Mouse (Mus musculus): Measurements from ENCODE around the gene Wdr91. TPM values are rescaled to one million over a fixed set of nuclear protein-coding genes. Genes with fewer than 3 reads are reported as not detected.

Gene Wdr91
- polyA plus RNA-seq, 1 experiment from 2014 or later: 19.9 TPM

- 60% methylated on average over 15 of the region's 16 CpGs for WGBS
- H3K9me3 ChIP-seq (ENCODE audit: low read length): no peaks in the 10 kb centered on the region
- H3K36me3 ChIP-seq (ENCODE audit: insufficient read depth, low read length): 0 out of 2 replicates have a peak, but pooled peaks cover under 1% of the 10 kb centered on the region
- ATAC-seq (no peak), DNase-seq (ENCODE audit: low spot score) (no peak)
- H3K4me1 ChIP-seq (ENCODE audit: insufficient read depth, low read depth, low read length): no peaks in the 10 kb centered on the region
- TF ChIP-seq EP300 (IDR thresholded peaks at IDR 0.05) (no peak), CTCF (IDR thresholded peaks at IDR 0.05) (no peak)
- H3K27me3 ChIP-seq (replicated peaks; ENCODE audit: insufficient read depth, low read length): no peaks in the 10 kb centered on the region
- no peak overlapping the region for H3K4me3 ChIP-seq (ENCODE audit: low read depth, low read length)
- no peak overlapping the region for H3K27ac ChIP-seq (ENCODE audit: low read length)
- H3K9ac ChIP-seq (replicated peaks; ENCODE audit: low read depth): no peak overlapping the region
- H3K4me2 ChIP-seq (replicated peaks; ENCODE audit: low read depth, low read length): no peak overlapping the region
Measured at GRCm38 (mm10) chr6:34896168-34896780, 14.4 kb downstream of the Wdr91 start.

DNA sequence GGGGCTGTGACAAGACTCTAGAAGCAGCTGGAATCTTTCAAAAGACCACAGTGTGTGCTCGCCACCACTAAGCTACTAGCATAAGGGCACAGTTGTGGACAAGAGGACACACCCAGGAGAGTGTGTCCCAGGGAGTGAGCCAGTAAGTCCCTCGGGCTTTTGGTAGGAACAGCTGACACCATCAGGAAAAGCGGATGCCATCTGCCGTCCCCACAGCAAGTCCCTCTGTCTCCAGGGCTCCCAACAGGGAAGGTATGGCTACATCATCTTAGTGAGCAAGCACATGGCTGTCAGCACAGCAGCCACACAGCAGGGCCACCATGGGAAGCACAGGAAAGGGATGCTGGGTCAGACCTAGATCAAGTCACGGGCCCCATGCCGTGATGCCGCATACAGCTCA lies 15.1 kb downstream of the Wdr91 start:
- no peak overlapping the region for H3K4me3 ChIP-seq (ENCODE audit: low read depth, low read length)
- no peaks in the 10 kb centered on the region for H3K9me3 ChIP-seq (ENCODE audit: low read length)
- DNase-seq (ENCODE audit: low spot score) (no peak), ATAC-seq (no peak)
- H3K4me2 ChIP-seq (replicated peaks; ENCODE audit: low read depth, low read length): no peak overlapping the region
- H3K9ac ChIP-seq (replicated peaks; ENCODE audit: low read depth): no peak overlapping the region
- peaks cover 8% of the 10 kb centered on the region; the same call in 1 of the 2 replicates for H3K36me3 ChIP-seq (ENCODE audit: insufficient read depth, low read length)
- no peak overlapping the region for H3K27ac ChIP-seq (ENCODE audit: low read length)
- H3K4me1 ChIP-seq (ENCODE audit: insufficient read depth, low read depth, low read length): no peaks in the 10 kb centered on the region
- TF ChIP-seq CTCF (IDR thresholded peaks at IDR 0.05) (no peak), EP300 (IDR thresholded peaks at IDR 0.05) (no peak)
- H3K27me3 ChIP-seq (replicated peaks; ENCODE audit: insufficient read depth, low read length): no peaks in the 10 kb centered on the region
- WGBS: 90% methylated on average over 7 of the region's 7 CpGs

DNA sequence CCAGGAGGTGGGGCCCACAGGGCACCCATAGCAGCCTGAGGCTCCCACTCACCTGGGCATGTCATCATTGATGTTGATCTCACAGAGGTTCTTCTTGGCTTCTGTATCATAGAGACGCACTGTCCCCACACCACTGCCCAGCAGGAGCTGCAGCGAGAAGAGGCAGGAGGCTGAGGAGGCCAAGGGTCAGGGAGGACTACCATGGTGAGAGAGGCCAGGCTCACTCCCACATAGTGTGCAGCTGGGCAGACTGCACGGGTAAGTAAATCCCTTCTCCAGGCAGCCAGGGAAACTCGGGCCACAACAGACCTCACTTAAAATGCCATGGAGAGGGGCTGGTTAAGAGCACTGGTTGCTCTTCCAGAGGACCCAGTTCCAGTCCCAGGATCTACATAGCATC lies 21.5 kb downstream of the Wdr91 start:
- DNase-seq (ENCODE audit: low spot score): no peak
- H3K4me1 ChIP-seq (ENCODE audit: insufficient read depth, low read depth, low read length): no peaks in the 10 kb centered on the region
- WGBS: 77% methylated on average over 4 of the region's 4 CpGs
- H3K9ac ChIP-seq (replicated peaks; ENCODE audit: low read depth): no peak overlapping the region
- no peak overlapping the region for H3K27ac ChIP-seq (ENCODE audit: low read length)
- no peaks in the 10 kb centered on the region for H3K9me3 ChIP-seq (ENCODE audit: low read length)
- no peak overlapping the region for H3K4me3 ChIP-seq (ENCODE audit: low read depth, low read length)
- H3K27me3 ChIP-seq (replicated peaks; ENCODE audit: insufficient read depth, low read length): no peaks in the 10 kb centered on the region
- ATAC-seq: no peak
- H3K4me2 ChIP-seq (replicated peaks; ENCODE audit: low read depth, low read length): no peak overlapping the region
- TF ChIP-seq CTCF (IDR thresholded peaks at IDR 0.05) (no peak), EP300 (IDR thresholded peaks at IDR 0.05) (no peak)
- H3K36me3 ChIP-seq (ENCODE audit: insufficient read depth, low read length): peaks cover 37% of the 10 kb centered on the region; the same call in 1 of the 2 replicates

GRCm38 (mm10) chr6:34887131-34887850 lies 23.4 kb downstream of the Wdr91 start:
- 81% methylated on average over 6 of the region's 6 CpGs for WGBS
- no peaks in the 10 kb centered on the region for H3K27me3 ChIP-seq (replicated peaks; ENCODE audit: insufficient read depth, low read length)
- no peaks in the 10 kb centered on the region for H3K9me3 ChIP-seq (ENCODE audit: low read length)
- H3K4me3 ChIP-seq (ENCODE audit: low read depth, low read length): no peak overlapping the region
- no peak overlapping the region for H3K9ac ChIP-seq (replicated peaks; ENCODE audit: low read depth)
- H3K27ac ChIP-seq (ENCODE audit: low read length): no peak overlapping the region
- H3K4me2 ChIP-seq (replicated peaks; ENCODE audit: low read depth, low read length): no peak overlapping the region
- H3K4me1 ChIP-seq (ENCODE audit: insufficient read depth, low read depth, low read length): no peaks in the 10 kb centered on the region
- H3K36me3 ChIP-seq (ENCODE audit: insufficient read depth, low read length): peaks cover 41% of the 10 kb centered on the region; the same call in 1 of the 2 replicates
- ATAC-seq (no peak), DNase-seq (ENCODE audit: low spot score) (no peak)
- TF ChIP-seq CTCF (IDR thresholded peaks at IDR 0.05): no peak
- no peak for TF ChIP-seq EP300 (IDR thresholded peaks at IDR 0.05)

DNA sequence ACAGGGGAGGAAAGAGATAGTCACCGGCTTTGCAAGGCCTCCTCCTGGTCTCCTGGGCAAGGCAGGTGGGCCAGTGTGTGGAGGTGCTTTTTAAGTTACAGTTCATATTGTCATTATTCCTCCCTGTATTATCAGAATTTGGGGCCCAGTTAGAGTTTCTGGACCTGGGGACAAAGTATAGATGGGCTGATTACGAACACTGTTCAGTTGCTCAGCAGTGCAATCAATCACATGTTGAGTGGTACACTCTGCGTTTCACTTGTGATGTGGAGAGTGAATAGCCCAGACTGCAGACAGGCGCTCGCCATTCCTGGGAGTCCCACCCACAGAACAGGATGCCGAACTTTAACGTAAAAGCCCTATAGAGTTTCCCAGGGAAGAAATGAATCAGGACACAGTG lies 26.0 kb downstream of the Wdr91 start:
- TF ChIP-seq EP300 (IDR thresholded peaks at IDR 0.05) (no peak), CTCF (IDR thresholded peaks at IDR 0.05) (no peak)
- H3K4me3 ChIP-seq (ENCODE audit: low read depth, low read length): no peak overlapping the region
- no peak overlapping the region for H3K9ac ChIP-seq (replicated peaks; ENCODE audit: low read depth)
- 86% methylated on average over 7 of the region's 7 CpGs for WGBS
- no peaks in the 10 kb centered on the region for H3K4me1 ChIP-seq (ENCODE audit: insufficient read depth, low read depth, low read length)
- no peak overlapping the region for H3K27ac ChIP-seq (ENCODE audit: low read length)
- DNase-seq (ENCODE audit: low spot score) (no peak), ATAC-seq (no peak)
- peaks cover 29% of the 10 kb centered on the region; the same call in 1 of the 2 replicates for H3K36me3 ChIP-seq (ENCODE audit: insufficient read depth, low read length)
- no peaks in the 10 kb centered on the region for H3K27me3 ChIP-seq (replicated peaks; ENCODE audit: insufficient read depth, low read length)
- H3K4me2 ChIP-seq (replicated peaks; ENCODE audit: low read depth, low read length): no peak overlapping the region
- H3K9me3 ChIP-seq (ENCODE audit: low read length): no peaks in the 10 kb centered on the region

DNA sequence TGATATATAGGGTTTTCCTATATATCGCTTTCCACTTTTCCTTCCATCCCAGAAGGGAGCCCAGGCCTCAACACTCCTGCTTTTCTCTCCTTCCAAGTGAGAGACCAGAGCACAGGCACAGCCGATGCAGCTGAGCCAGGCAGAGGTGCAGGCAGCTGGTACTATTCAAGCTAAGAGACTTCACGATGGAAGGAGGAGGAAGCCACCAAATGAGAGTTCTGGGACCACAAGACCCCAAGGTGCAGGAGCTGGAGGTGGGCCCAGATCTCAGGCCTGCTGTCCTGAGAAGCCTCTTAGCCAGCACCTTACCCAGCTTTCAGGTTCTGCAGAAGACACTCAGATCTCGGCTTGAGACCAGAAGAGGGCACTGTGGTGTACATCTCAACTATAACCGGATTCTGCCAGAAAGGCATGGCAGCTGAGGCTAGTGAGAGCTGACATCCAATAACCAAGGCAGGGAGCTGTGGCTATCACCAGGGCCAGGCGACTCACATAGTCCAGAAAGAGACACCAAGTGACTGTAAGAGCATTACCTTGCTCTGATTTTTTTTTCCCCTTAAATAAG lies 30.7 kb downstream of the Wdr91 start:
- Histone ChIP-seq H3K9me3 (ENCODE audit: low read length) (no peaks in the 10 kb centered on the region), H3K36me3 (ENCODE audit: insufficient read depth, low read length) (0 out of 2 replicates have a peak, but pooled peaks cover 9% of the 10 kb centered on the region), H3K27ac (ENCODE audit: low read length) (no peak overlapping the region), H3K27me3 (replicated peaks; ENCODE audit: insufficient read depth, low read length) (no peaks in the 10 kb centered on the region), H3K4me2 (replicated peaks; ENCODE audit: low read depth, low read length) (no peak overlapping the region), H3K4me1 (ENCODE audit: insufficient read depth, low read depth, low read length) (peaks cover 7% of the 10 kb centered on the region; the same call in 1 of the 2 replicates), H3K4me3 (ENCODE audit: low read depth, low read length) (no peak overlapping the region), H3K9ac (replicated peaks; ENCODE audit: low read depth) (no peak overlapping the region)
- ATAC-seq (no peak), DNase-seq (ENCODE audit: low spot score) (peak; percentile 60)
- 61% methylated on average over 6 of the region's 6 CpGs for WGBS
- TF ChIP-seq CTCF (IDR thresholded peaks at IDR 0.05): peak; percentile 66
- no peak for TF ChIP-seq EP300 (IDR thresholded peaks at IDR 0.05)
